Mouse (Mus musculus) C2C12 (cell line): ENCODE data around the gene Plcb2. TPM values are rescaled to one million over a fixed set of nuclear protein-coding genes. Genes with fewer than 3 reads are reported as not detected.

Source experiments
- H3K27me3 ChIP-seq: one replicate; pipeline ENCODE4 v1.6.1; 2011; ENCODE audit not compliant: control insufficient read depth, insufficient read depth, insufficient read length
- H3K36me3 ChIP-seq: one replicate; pipeline ENCODE4 v1.6.1; 2011; ENCODE audit not compliant: control insufficient read depth, insufficient read depth
- H3K4me3 ChIP-seq: one replicate; pipeline ENCODE4 v1.5.1; 2011; ENCODE audit warnings: mild to moderate bottlenecking, control low read depth; ENCODE audit not compliant: poor library complexity, insufficient read depth, severe bottlenecking
- H3K79me2 ChIP-seq: one replicate; pipeline ENCODE4 v1.6.1; 2011; ENCODE audit not compliant: control insufficient read depth, insufficient read depth
- H3K79me3 ChIP-seq: one replicate; pipeline ENCODE4 v1.6.1; 2011; ENCODE audit warnings: low read depth, control low read depth
- H3ac ChIP-seq: one replicate; pipeline ENCODE3; 2011; ENCODE audit warnings: low read depth; ENCODE audit not compliant: control insufficient read depth, insufficient read length
- CEBPB ChIP-seq: IDR thresholded peaks from one replicate; pipeline ENCODE4 v1.6.1; 2011; ENCODE audit warnings: low read depth, mild to moderate bottlenecking, control low read depth, moderate library complexity
- CTCF ChIP-seq: IDR thresholded peaks from one replicate; pipeline ENCODE4 v1.5.1; 2011; ENCODE audit not compliant: control insufficient read depth, insufficient read depth, insufficient read length
- FOSL1 ChIP-seq: IDR thresholded peaks from one replicate; pipeline ENCODE4 v1.8.0; 2011; ENCODE audit warnings: mild to moderate bottlenecking, low read length; ENCODE audit not compliant: poor library complexity, insufficient read depth, severe bottlenecking
- MAX ChIP-seq: IDR thresholded peaks from one replicate; pipeline ENCODE4 v1.6.1; 2011; ENCODE audit warnings: mild to moderate bottlenecking, control low read depth
- MYOD1 ChIP-seq: IDR thresholded peaks from one replicate; pipeline ENCODE4 v1.6.1; 2011; ENCODE audit warnings: low read depth; ENCODE audit not compliant: control insufficient read depth, insufficient read length
- MYOG ChIP-seq: IDR thresholded peaks from one replicate; pipeline ENCODE4 v1.6.1; 2011; ENCODE audit not compliant: control insufficient read depth, insufficient read length; ENCODE audit errors: extremely low read depth
- USF1 ChIP-seq: IDR thresholded peaks from one replicate; pipeline ENCODE4 v1.6.1; 2011; ENCODE audit warnings: low read depth, mild to moderate bottlenecking, control low read depth, moderate library complexity
- long read RNA-seq, 2 experiments: library from polyadenylated mRNA; unstranded; transcript quantifications; one replicate each; pipeline ENCODE4 v2.0.0; 2019 to 2020
- polyA plus RNA-seq: library from polyadenylated mRNA; unstranded; fragments of >200 nt; fragmentation: generic; extraction: Trizol; gene quantifications from one replicate; pipeline ENCODE4 v1.2.1, GENCODE M21; 2012; ENCODE audit warnings: missing spikeins

Plcb2 gene
- polyA plus RNA-seq = not detected
- long read RNA-seq, experiment 1 = 0 reads
- long read RNA-seq, experiment 2 = 0 reads

- Histone ChIP-seq H3K36me3 (no peaks in the 10 kb centered on the region), H3K79me3 (no peaks in the 10 kb centered on the region), H3ac (no peak within 1 kb of the TSS), H3K27me3 (peaks cover 70% of the 10 kb centered on the region), H3K79me2 (no peaks in the 10 kb centered on the region), H3K4me3 (no peak within 1 kb of the TSS)
- TF ChIP-seq FOSL1 (no peak), MAX (no peak), MYOD1 (no peak)
Observed at GRCm38 (mm10) chr2:118728337-118728736, at the start of gene Plcb2. Gene Plcb2, minus strand, starts transcription at chr2:118728438.

GRCm38 (mm10) chr2:118776295-118776694 lies 48.1 kb upstream of the Plcb2 start:
- TF ChIP-seq CEBPB (no peak), MAX (no peak)
- Histone ChIP-seq H3K79me3 (no peaks in the 10 kb centered on the region), H3ac (no peak overlapping the region), H3K79me2 (no peaks in the 10 kb centered on the region), H3K4me3 (no peak overlapping the region), H3K36me3 (no peaks in the 10 kb centered on the region), H3K27me3 (no peaks in the 10 kb centered on the region)

GRCm38 (mm10) chr2:118775846-118776245 lies 47.6 kb upstream of the Plcb2 start:
- H3K27me3 ChIP-seq = no peaks in the 10 kb centered on the region
- H3K79me2 ChIP-seq = no peaks in the 10 kb centered on the region
- no peak overlapping the region for H3ac ChIP-seq
- TF ChIP-seq MYOG (no peak), CTCF (no peak), MYOD1 (no peak), FOSL1 (no peak), USF1 (no peak), CEBPB (no peak), MAX (no peak)
- no peaks in the 10 kb centered on the region for H3K36me3 ChIP-seq
- no peaks in the 10 kb centered on the region for H3K79me3 ChIP-seq
- H3K4me3 ChIP-seq = no peak overlapping the region

GRCm38 (mm10) chr2:118775396-118775795 lies 47.2 kb upstream of the Plcb2 start:
- Histone ChIP-seq H3ac (no peak overlapping the region), H3K79me3 (no peaks in the 10 kb centered on the region), H3K79me2 (no peaks in the 10 kb centered on the region), H3K27me3 (no peaks in the 10 kb centered on the region), H3K36me3 (no peaks in the 10 kb centered on the region), H3K4me3 (no peak overlapping the region)
- TF ChIP-seq CEBPB (no peak), USF1 (no peak), MAX (no peak), MYOG (no peak), FOSL1 (no peak), MYOD1 (no peak), CTCF (no peak)

GRCm38 (mm10) chr2:118774536-118774935 lies 46.3 kb upstream of the Plcb2 start:
- no peaks in the 10 kb centered on the region for H3K79me3 ChIP-seq
- no peaks in the 10 kb centered on the region for H3K27me3 ChIP-seq
- H3K36me3 ChIP-seq = no peaks in the 10 kb centered on the region
- TF ChIP-seq CEBPB = no peak
- no peak for TF ChIP-seq CTCF
- TF ChIP-seq MYOG = no peak
- no peak for TF ChIP-seq MYOD1
- no peak for TF ChIP-seq MAX
- no peak for TF ChIP-seq USF1
- TF ChIP-seq FOSL1 = no peak
- H3ac ChIP-seq = no peak overlapping the region
- no peaks in the 10 kb centered on the region for H3K79me2 ChIP-seq
- no peak overlapping the region for H3K4me3 ChIP-seq

- Histone ChIP-seq H3K79me2 (no peaks in the 10 kb centered on the region), H3K79me3 (no peaks in the 10 kb centered on the region), H3K27me3 (no peaks in the 10 kb centered on the region), H3ac (no peak within 1 kb of the TSS), H3K4me3 (no peak within 1 kb of the TSS), H3K36me3 (no peaks in the 10 kb centered on the region)
- TF ChIP-seq CTCF (no peak), MAX (no peak), MYOG (no peak), USF1 (no peak), MYOD1 (no peak), CEBPB (no peak), FOSL1 (no peak)
Observed at GRCm38 (mm10) chr2:118772158-118772874, 44.1 kb upstream of the Plcb2 start, which contains the start of gene Phgr1. Gene Phgr1, plus strand, starts transcription at chr2:118772769.
